Mouse (Mus musculus) ES-Bruce4 (cell line): ENCODE results near the gene Cep72. TPM values are rescaled to one million over a fixed set of nuclear protein-coding genes. Genes with fewer than 3 reads are reported as not detected.
A peak's percentile ranks its signal among the peaks of the same experiment; 100 is the strongest.

Experiments
- H3K27ac ChIP-seq: 2 replicates; pipeline ENCODE4 v1.5.1; 2012; ENCODE audit warnings: low read length, inconsistent platforms; ENCODE audit not compliant: insufficient read depth
- H3K27me3 ChIP-seq: 2 replicates; pipeline ENCODE4 v1.6.1; 2012; ENCODE audit warnings: mild to moderate bottlenecking, low read length, inconsistent platforms; ENCODE audit not compliant: control insufficient read depth, poor library complexity, insufficient read depth, severe bottlenecking
- H3K36me3 ChIP-seq: 2 replicates; pipeline ENCODE4 v1.6.1; 2012; ENCODE audit warnings: inconsistent platforms, mild to moderate bottlenecking, low read length, moderate library complexity; ENCODE audit not compliant: control insufficient read depth, poor library complexity, insufficient read depth, severe bottlenecking
- H3K4me1 ChIP-seq: one replicate; pipeline ENCODE4 v1.8.1; 2011; ENCODE audit warnings: low read length; ENCODE audit not compliant: control insufficient read depth, insufficient read depth
- H3K4me3 ChIP-seq: 2 replicates; pipeline ENCODE4 v1.5.1; 2011; ENCODE audit warnings: low read depth, mild to moderate bottlenecking, low read length
- H3K9ac ChIP-seq: 2 replicates; pipeline ENCODE4 v1.6.1; 2012; ENCODE audit warnings: low read depth, mild to moderate bottlenecking, inconsistent platforms; ENCODE audit not compliant: poor library complexity, severe bottlenecking
- H3K9me3 ChIP-seq: replicated peaks from 2 replicates; pipeline ENCODE4 v1.6.1; 2012; ENCODE audit warnings: mild to moderate bottlenecking, low read length, inconsistent platforms; ENCODE audit not compliant: control insufficient read depth, poor library complexity, insufficient read depth, severe bottlenecking
- CTCF ChIP-seq: IDR thresholded peaks from one replicate; pipeline ENCODE4 v1.8.1; 2011; ENCODE audit warnings: low read depth, low read length
- EP300 ChIP-seq: IDR thresholded peaks from 2 replicates; pipeline ENCODE4 v1.6.1; 2011; ENCODE audit warnings: low read depth, low read length; ENCODE audit not compliant: insufficient read depth
- POLR2A ChIP-seq: IDR thresholded peaks from one replicate; pipeline ENCODE4 v1.8.1; 2011; ENCODE audit warnings: low read length; ENCODE audit not compliant: insufficient read depth
- polyA plus RNA-seq: library from polyadenylated mRNA; stranded (reverse); fragments of >200 nt; gene quantifications from 2 replicates; pipeline ENCODE4 v1.2.4, GENCODE M21; 2011; ENCODE audit warnings: low read depth; ENCODE audit not compliant: missing spikeins, insufficient read depth, insufficient read length

The Cep72 gene
- 39.8 and 48.9 TPM in 2 replicates for polyA plus RNA-seq

- Histone ChIP-seq H3K27me3 (no peaks in the 10 kb centered on the region), H3K9me3 (no peaks in the 10 kb centered on the region), H3K4me1 (no peaks in the 10 kb centered on the region), H3K27ac (no peak within 1 kb of the TSS), H3K9ac (peak within 1 kb of the TSS; percentile 67), H3K4me3 (peak within 1 kb of the TSS; percentile 82), H3K36me3 (no peaks in the 10 kb centered on the region; the same call in 1 of the 2 replicates)
- TF ChIP-seq CTCF = no peak
- no peak for TF ChIP-seq POLR2A
- TF ChIP-seq EP300 = no peak
Measured at GRCm38 (mm10) chr13:74061613-74062377, at the start of gene Cep72. Gene Cep72 (minus strand): TSS chr13:74062299.

- TF ChIP-seq CTCF = no peak
- no peak for TF ChIP-seq POLR2A
- TF ChIP-seq EP300 = no peak
- no peak overlapping the region for H3K9ac ChIP-seq
- no peaks in the 10 kb centered on the region for H3K27me3 ChIP-seq
- H3K9me3 ChIP-seq = no peaks in the 10 kb centered on the region; the same call in 1 of the 2 replicates
- no peaks in the 10 kb centered on the region for H3K36me3 ChIP-seq
- H3K27ac ChIP-seq = no peak overlapping the region
- H3K4me3 ChIP-seq = no peak overlapping the region
- no peaks in the 10 kb centered on the region for H3K4me1 ChIP-seq
Measured at GRCm38 (mm10) chr13:74107410-74107809, 45.3 kb upstream of the Cep72 start.

DNA sequence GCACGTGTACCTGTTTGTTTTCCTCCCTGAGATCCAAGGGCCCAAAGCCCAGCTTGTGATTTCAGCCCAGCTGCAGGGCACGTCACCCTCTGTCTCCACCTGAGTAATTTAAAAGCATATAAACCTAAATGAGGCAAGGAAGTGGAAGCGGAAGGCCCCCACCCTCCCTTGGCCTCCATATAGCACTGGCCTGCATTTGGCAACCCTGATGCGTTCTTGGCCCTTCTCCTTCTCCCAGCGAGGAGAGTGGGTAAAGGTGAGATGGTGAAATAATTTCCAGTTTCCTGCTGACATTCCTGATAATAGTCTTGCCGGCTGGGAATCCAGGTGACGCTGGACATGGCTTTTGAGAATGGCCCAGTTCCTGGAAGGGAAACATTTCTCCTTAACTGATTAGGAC, 42.3 kb upstream of the Cep72 start:
- H3K4me1 ChIP-seq = no peaks in the 10 kb centered on the region
- no peaks in the 10 kb centered on the region; the same call in 1 of the 2 replicates for H3K9me3 ChIP-seq
- H3K27ac ChIP-seq = no peak overlapping the region
- TF ChIP-seq POLR2A = no peak
- TF ChIP-seq EP300 = no peak
- H3K9ac ChIP-seq = no peak overlapping the region
- no peak overlapping the region for H3K4me3 ChIP-seq
- no peaks in the 10 kb centered on the region for H3K36me3 ChIP-seq
- no peaks in the 10 kb centered on the region for H3K27me3 ChIP-seq

- no peak overlapping the region for H3K9ac ChIP-seq
- no peak overlapping the region for H3K27ac ChIP-seq
- no peaks in the 10 kb centered on the region for H3K9me3 ChIP-seq
- H3K4me1 ChIP-seq = no peaks in the 10 kb centered on the region
- no peaks in the 10 kb centered on the region for H3K27me3 ChIP-seq
- H3K36me3 ChIP-seq = no peaks in the 10 kb centered on the region
- H3K4me3 ChIP-seq = no peak overlapping the region
- TF ChIP-seq CTCF (no peak), POLR2A (no peak), EP300 (no peak)
Measured at GRCm38 (mm10) chr13:74102831-74103582, 40.9 kb upstream of the Cep72 start.

- no peak for TF ChIP-seq POLR2A
- TF ChIP-seq EP300 = no peak
- no peak for TF ChIP-seq CTCF
- no peak overlapping the region for H3K9ac ChIP-seq
Measured at GRCm38 (mm10) chr13:74102108-74102830, 40.2 kb upstream of the Cep72 start.

GRCm38 (mm10) chr13:74098913-74099312, 36.8 kb upstream of the Cep72 start:
- Histone ChIP-seq H3K27ac (no peak overlapping the region), H3K36me3 (no peaks in the 10 kb centered on the region), H3K27me3 (no peaks in the 10 kb centered on the region), H3K9me3 (no peaks in the 10 kb centered on the region), H3K4me1 (no peaks in the 10 kb centered on the region), H3K9ac (no peak overlapping the region), H3K4me3 (no peak overlapping the region)
- TF ChIP-seq POLR2A (no peak), EP300 (no peak), CTCF (no peak)

More at GRCm38 (mm10) chr13:74102108-74102830, 40.2 kb upstream of the Cep72 start:
- Histone ChIP-seq H3K9me3 (no peaks in the 10 kb centered on the region), H3K4me1 (no peaks in the 10 kb centered on the region), H3K27me3 (no peaks in the 10 kb centered on the region), H3K4me3 (no peak overlapping the region), H3K27ac (no peak overlapping the region), H3K36me3 (no peaks in the 10 kb centered on the region)
